Mouse (Mus musculus): ENCODE data around the gene Ddo. TPM values are rescaled to one million over a fixed set of nuclear protein-coding genes. Genes with fewer than 3 reads are reported as not detected.
A peak's percentile ranks its signal among the peaks of the same experiment; 100 is the strongest.

Gene Ddo
- polyA plus RNA-seq, 1 experiment from 2014 or later = 0.21 TPM

- H3K27ac ChIP-seq (replicated peaks) = peak overlapping the region; percentile 61
- no peak for DNase-seq (ENCODE audit: low spot score)
These were observed 9.3 kb downstream of the Ddo start for GRCm38 (mm10) chr10:40638823-40639819.

GRCm38 (mm10) chr10:40640406-40640805 is 10.6 kb downstream of the Ddo start:
- no peaks in the 10 kb centered on the region for H3K36me3 ChIP-seq
- DNase-seq (ENCODE audit: low spot score) = no peak
- peaks cover 5% of the 10 kb centered on the region; the same call in 1 of the 2 replicates for H3K27me3 ChIP-seq (ENCODE audit: low read depth, poor library complexity, severe bottlenecking)
- WGBS = 93% methylated on average over 4 of the region's 4 CpGs
- no peak overlapping the region for H3K4me3 ChIP-seq
- no peak overlapping the region for H3K27ac ChIP-seq (replicated peaks)
- no peaks in the 10 kb centered on the region for H3K9me3 ChIP-seq (replicated peaks)
- peaks cover 19% of the 10 kb centered on the region for H3K4me1 ChIP-seq

More at GRCm38 (mm10) chr10:40638823-40639819, 9.3 kb downstream of the Ddo start:
- Histone ChIP-seq H3K4me1 (peaks cover 19% of the 10 kb centered on the region), H3K36me3 (no peaks in the 10 kb centered on the region), H3K4me3 (no peak overlapping the region), H3K9me3 (replicated peaks) (no peaks in the 10 kb centered on the region), H3K27me3 (ENCODE audit: low read depth, poor library complexity, severe bottlenecking) (peaks cover 5% of the 10 kb centered on the region; the same call in 1 of the 2 replicates)
- WGBS = 58% methylated on average over 26 of the region's 26 CpGs

- DNase-seq (ENCODE audit: low spot score) = no peak
- Histone ChIP-seq H3K27ac (replicated peaks) (no peak overlapping the region), H3K4me1 (peaks cover 19% of the 10 kb centered on the region), H3K36me3 (no peaks in the 10 kb centered on the region), H3K9me3 (replicated peaks) (peaks cover 11% of the 10 kb centered on the region), H3K27me3 (ENCODE audit: low read depth, poor library complexity, severe bottlenecking) (peaks cover 9% of the 10 kb centered on the region; the same call in 1 of the 2 replicates), H3K4me3 (no peak overlapping the region)
- WGBS = 93% methylated on average over 7 of the region's 7 CpGs
These were observed 12.1 kb downstream of the Ddo start for GRCm38 (mm10) chr10:40641901-40642300.

GRCm38 (mm10) chr10:40643126-40643525 is 13.3 kb downstream of the Ddo start:
- WGBS = 84% methylated on average over 5 of the region's 5 CpGs
- DNase-seq (ENCODE audit: low spot score) = no peak

GRCm38 (mm10) chr10:40644456-40644855 is 14.6 kb downstream of the Ddo start:
- WGBS = 86% methylated on average over 9 of the region's 9 CpGs
- no peak for DNase-seq (ENCODE audit: low spot score)
- Histone ChIP-seq H3K9me3 (replicated peaks) (peaks cover 11% of the 10 kb centered on the region), H3K36me3 (no peaks in the 10 kb centered on the region), H3K27me3 (ENCODE audit: low read depth, poor library complexity, severe bottlenecking) (peaks cover 9% of the 10 kb centered on the region; the same call in 1 of the 2 replicates), H3K4me3 (no peak overlapping the region), H3K27ac (replicated peaks) (no peak overlapping the region), H3K4me1 (peaks cover 3% of the 10 kb centered on the region)

More at GRCm38 (mm10) chr10:40643126-40643525, 13.3 kb downstream of the Ddo start:
- Histone ChIP-seq H3K4me3 (no peak overlapping the region), H3K9me3 (replicated peaks) (peaks cover 11% of the 10 kb centered on the region), H3K4me1 (peaks cover 16% of the 10 kb centered on the region), H3K36me3 (no peaks in the 10 kb centered on the region), H3K27ac (replicated peaks) (no peak overlapping the region), H3K27me3 (ENCODE audit: low read depth, poor library complexity, severe bottlenecking) (peaks cover 9% of the 10 kb centered on the region; the same call in 1 of the 2 replicates)

GRCm38 (mm10) chr10:40645346-40645745 is 15.5 kb downstream of the Ddo start:
- no peak overlapping the region for H3K4me3 ChIP-seq
- DNase-seq (ENCODE audit: low spot score) = no peak
- no peaks in the 10 kb centered on the region for H3K36me3 ChIP-seq
- H3K4me1 ChIP-seq = no peaks in the 10 kb centered on the region
- 80% methylated on average over 1 of the region's 1 CpGs for WGBS
- peaks cover 9% of the 10 kb centered on the region; the same call in 1 of the 2 replicates for H3K27me3 ChIP-seq (ENCODE audit: low read depth, poor library complexity, severe bottlenecking)
- H3K27ac ChIP-seq (replicated peaks) = no peak overlapping the region
- H3K9me3 ChIP-seq (replicated peaks) = peaks cover 11% of the 10 kb centered on the region

- H3K27me3 ChIP-seq (ENCODE audit: low read depth, poor library complexity, severe bottlenecking) = 0 out of 2 replicates have a peak, but pooled peaks cover 4% of the 10 kb centered on the region
- H3K4me3 ChIP-seq = no peak overlapping the region
- no peak overlapping the region for H3K27ac ChIP-seq (replicated peaks)
- DNase-seq (ENCODE audit: low spot score) = no peak
- no peaks in the 10 kb centered on the region for H3K36me3 ChIP-seq
- 89% methylated on average over 12 of the region's 12 CpGs for WGBS
- peaks cover 14% of the 10 kb centered on the region for H3K4me1 ChIP-seq
- H3K9me3 ChIP-seq (replicated peaks) = peaks cover 11% of the 10 kb centered on the region
These were observed 19.0 kb downstream of the Ddo start for GRCm38 (mm10) chr10:40648776-40649175.

- Histone ChIP-seq H3K9me3 (replicated peaks) (peaks cover 11% of the 10 kb centered on the region), H3K27ac (replicated peaks) (no peak overlapping the region), H3K4me3 (no peak overlapping the region), H3K4me1 (peaks cover 19% of the 10 kb centered on the region), H3K36me3 (no peaks in the 10 kb centered on the region), H3K27me3 (ENCODE audit: low read depth, poor library complexity, severe bottlenecking) (0 out of 2 replicates have a peak, but pooled peaks cover 4% of the 10 kb centered on the region)
- no peak for DNase-seq (ENCODE audit: low spot score)
- 43% methylated on average over 4 of the region's 4 CpGs for WGBS
These were observed 19.8 kb downstream of the Ddo start for GRCm38 (mm10) chr10:40649634-40650033.

- no peaks in the 10 kb centered on the region for H3K36me3 ChIP-seq
- no peak overlapping the region for H3K4me3 ChIP-seq
- H3K27ac ChIP-seq (replicated peaks) = no peak overlapping the region
- no peaks in the 10 kb centered on the region for H3K27me3 ChIP-seq (ENCODE audit: low read depth, poor library complexity, severe bottlenecking)
- 82% methylated on average over 2 of the region's 2 CpGs for WGBS
- peaks cover 19% of the 10 kb centered on the region for H3K4me1 ChIP-seq
- H3K9me3 ChIP-seq (replicated peaks) = peaks cover 2% of the 10 kb centered on the region
- no peak for DNase-seq (ENCODE audit: low spot score)
These were observed 21.9 kb downstream of the Ddo start for GRCm38 (mm10) chr10:40651676-40652075.

GRCm38 (mm10) chr10:40665270-40665669 is 35.5 kb downstream of the Ddo start:
- Histone ChIP-seq H3K27ac (replicated peaks) (no peak overlapping the region), H3K36me3 (no peaks in the 10 kb centered on the region), H3K27me3 (ENCODE audit: low read depth, poor library complexity, severe bottlenecking) (no peaks in the 10 kb centered on the region), H3K4me3 (no peak overlapping the region), H3K9me3 (replicated peaks) (no peaks in the 10 kb centered on the region), H3K4me1 (no peaks in the 10 kb centered on the region)
- no peak for DNase-seq (ENCODE audit: low spot score)
- WGBS = 86% methylated on average over 3 of the region's 3 CpGs

- Histone ChIP-seq H3K36me3 (no peaks in the 10 kb centered on the region), H3K27me3 (ENCODE audit: low read depth, poor library complexity, severe bottlenecking) (no peaks in the 10 kb centered on the region), H3K4me1 (no peaks in the 10 kb centered on the region), H3K27ac (replicated peaks) (no peak overlapping the region), H3K9me3 (replicated peaks) (no peaks in the 10 kb centered on the region), H3K4me3 (no peak overlapping the region)
- no peak for DNase-seq (ENCODE audit: low spot score)
- 90% methylated on average over 1 of the region's 1 CpGs for WGBS
These were observed 37.1 kb downstream of the Ddo start for GRCm38 (mm10) chr10:40666943-40667342.

GRCm38 (mm10) chr10:40668640-40669039 is 38.8 kb downstream of the Ddo start:
- no peaks in the 10 kb centered on the region for H3K27me3 ChIP-seq (ENCODE audit: low read depth, poor library complexity, severe bottlenecking)
- no peak overlapping the region for H3K27ac ChIP-seq (replicated peaks)
- no peaks in the 10 kb centered on the region for H3K9me3 ChIP-seq (replicated peaks)
- peaks cover 10% of the 10 kb centered on the region; the same call in 1 of the 2 replicates for H3K4me1 ChIP-seq
- H3K36me3 ChIP-seq = no peaks in the 10 kb centered on the region
- no peak overlapping the region for H3K4me3 ChIP-seq
- DNase-seq (ENCODE audit: low spot score) = no peak

Measured in midbrain, embryonic 10.5 days (tissue).